10 mouse cellular contexts compared by ENCODE assay signal in genomic region chr15:78401921-78402320, GRCm38 (mm10). TPM values are rescaled to one million over a fixed set of nuclear protein-coding genes. Genes with fewer than 3 reads are reported as not detected.
DNase-seq lines count a peak whose midpoint lies in the region; ATAC-seq and TF ChIP-seq lines count a peak whose summit lies in the region.
"Had no signal": no experiment of that assay in that cellular context is flagged by ENCODE, and none has a peak within 500 bp of the region (broad histone marks: within the 10 kb centered on the region; RNA-seq: fewer than 3 reads in every experiment).

No protein-coding gene starts in this region.

- H3K4me2 ChIP-seq in lung, embryonic 14.5 days, result peak overlapping the region; percentile 93

- H3K9ac ChIP-seq in lung, embryonic 14.5 days, result no peak overlapping the region; the same call in 1 of the 2 replicates

- peaks cover 20% of the 10 kb centered on the region for H3K27me3 ChIP-seq in heart, embryonic 10.5 days (ENCODE audit: insufficient read depth, poor library complexity, severe bottlenecking)
- H3K27me3 ChIP-seq in lung, embryonic 14.5 days (ENCODE audit: insufficient read depth, low read length), result no peaks in the 10 kb centered on the region

- H3K9me3 ChIP-seq in heart, embryonic 10.5 days, result no peaks in the 10 kb centered on the region
- H3K9me3 ChIP-seq in lung, embryonic 14.5 days (ENCODE audit: low read depth, low read length), result no peaks in the 10 kb centered on the region

- H3K4me3 ChIP-seq in heart, embryonic 10.5 days, result no peak overlapping the region
- H3K4me3 ChIP-seq in lung, embryonic 14.5 days (ENCODE audit: low read depth, low read length), result no peak overlapping the region

- H3K36me3 ChIP-seq in heart, embryonic 10.5 days, result no peaks in the 10 kb centered on the region
- H3K36me3 ChIP-seq in lung, embryonic 14.5 days (ENCODE audit: insufficient read depth), result 0 out of 2 replicates have a peak, but pooled peaks cover 3% of the 10 kb centered on the region

- DNase-seq in heart, adult 11 months, result peak; percentile 99
- DNase-seq in heart, embryonic 10.5 days (ENCODE audit: low spot score), result no peak
- DNase-seq in adrenal gland, adult 8-10 months, result peak; percentile 88
- peak; percentile 69 for DNase-seq in gastrocnemius, postnatal 14 days
- peak; percentile 83 for DNase-seq in kidney, postnatal 14 days
- DNase-seq in lung, embryonic 14.5 days, result peak; percentile 80
- peak; percentile 68 for DNase-seq in testis, postnatal 14 days (ENCODE audit: low spot score)
- no peak for DNase-seq in thymus, postnatal 10 days (ENCODE audit: low spot score in 2 of 2)

- H3K27ac ChIP-seq in heart, embryonic 10.5 days, result no peak overlapping the region
- H3K27ac ChIP-seq in lung, embryonic 14.5 days (ENCODE audit: low read depth), result peak overlapping the region; percentile 90

- 72% methylated on average over 4 of the region's 4 CpGs for WGBS in heart, embryonic 10.5 days
- WGBS in lung, embryonic 14.5 days, result 39% methylated on average over 4 of the region's 4 CpGs

- TF ChIP-seq CTCF in lung, embryonic 14.5 days (IDR thresholded peaks at IDR 0.05; ENCODE audit: low read depth), result no peak

- intact Hi-C loops in gastrocnemius, postnatal 14 days (cut with DNase I; ENCODE audit: low total_unique reads), result no loop called here

- H3K4me1 ChIP-seq in heart, embryonic 10.5 days, result peaks cover 29% of the 10 kb centered on the region
- H3K4me1 ChIP-seq in lung, embryonic 14.5 days (ENCODE audit: insufficient read depth), result peaks cover 33% of the 10 kb centered on the region

- no peak for ATAC-seq in lung, embryonic 14.5 days (ENCODE audit: insufficient read depth)

RNA-seq across cellular contexts. Expression of gene Tst, which starts 3.8 kb away (rescaled TPM):
- 9.5 and 25.6 TPM in 2 replicates for polyA plus RNA-seq in heart, embryonic 10.5 days (2016; fragmentation: Nextera tagmentation; extraction: Ambion mirVana)
- total RNA-seq in adrenal gland, adult 8-10 months (2022), result 100 to 1,000 TPM; 288 to 361 (median 321) TPM
- 10 to 100 TPM; 19.6 to 21.2 TPM for total RNA-seq in gastrocnemius, postnatal 14 days (2021)
- polyA plus RNA-seq in lung, embryonic 14.5 days (2014; fragmentation: Nextera tagmentation; extraction: Ambion mirVana), result 51.9 and 53.5 TPM in 2 replicates

RNA-seq across cellular contexts. Expression of gene Mpst, which starts 4.3 kb away (rescaled TPM):
- 0.75 and 1.4 TPM in 2 replicates for polyA plus RNA-seq in heart, embryonic 10.5 days (2016; fragmentation: Nextera tagmentation; extraction: Ambion mirVana)
- 10 to 100 TPM; 47.5 to 53.8 (median 49.3) TPM for total RNA-seq in adrenal gland, adult 8-10 months (2022)
- total RNA-seq in gastrocnemius, postnatal 14 days (2021), result 10 to 100 TPM; 49.4 to 49.8 TPM
- polyA plus RNA-seq in lung, embryonic 14.5 days (2014; fragmentation: Nextera tagmentation; extraction: Ambion mirVana), result 3.3 and 3.5 TPM in 2 replicates

RNA-seq across cellular contexts. Expression of gene Tex33, which starts 6.2 kb away (rescaled TPM):
- not detected in 2 replicates for polyA plus RNA-seq in heart, embryonic 10.5 days (2016; fragmentation: Nextera tagmentation; extraction: Ambion mirVana)
- under 1 TPM in 1 of 4 experiments, not detected in 3; 0.31 TPM for total RNA-seq in adrenal gland, adult 8-10 months (2022)
- not detected for total RNA-seq in gastrocnemius, postnatal 14 days (2021)
- not detected in 2 replicates for polyA plus RNA-seq in lung, embryonic 14.5 days (2014; fragmentation: Nextera tagmentation; extraction: Ambion mirVana)
- polyA plus RNA-seq: embryonic facial prominence, embryonic 11.5 days; limb, embryonic 14.5 days had no signal

RNA-seq across cellular contexts. Expression of gene Kctd17, which starts 26.4 kb away (rescaled TPM):
- polyA plus RNA-seq in heart, embryonic 10.5 days (2016; fragmentation: Nextera tagmentation; extraction: Ambion mirVana), result 23.0 and 30.3 TPM in 2 replicates
- total RNA-seq in adrenal gland, adult 8-10 months (2022), result 100 to 1,000 TPM in 2 of 4 experiments, 10 to 100 TPM in 2; 80.2 to 106 (median 96.4) TPM
- total RNA-seq in gastrocnemius, postnatal 14 days (2021), result 10 to 100 TPM; 34.6 to 41.4 TPM
- 51.8 and 53.9 TPM in 2 replicates for polyA plus RNA-seq in lung, embryonic 14.5 days (2014; fragmentation: Nextera tagmentation; extraction: Ambion mirVana)

Comparison
In these comparisons a context has a peak if more than half of its experiments do, and no peak if none do; other contexts are left out.
1. DNase-seq: peak in heart, adult 11 months (single experiment), adrenal gland, adult 8-10 months (single experiment), gastrocnemius, postnatal 14 days (single experiment), kidney, postnatal 14 days (single experiment), lung, embryonic 14.5 days (single experiment) and testis, postnatal 14 days (single experiment); none in heart, embryonic 10.5 days (single experiment) and thymus, postnatal 10 days (0 of 2).
2. RNA of gene Tst, which starts 3.8 kb away (total RNA-seq): 288 to 361 TPM in adrenal gland, adult 8-10 months; 19.6 to 21.2 TPM in gastrocnemius, postnatal 14 days; every median in the first group is over 10 times any median in the second.